Mouse (Mus musculus): Measurements from ENCODE around the gene Abcb9. TPM values are rescaled to one million over a fixed set of nuclear protein-coding genes. Genes with fewer than 3 reads are reported as not detected.

Abcb9 gene
- total RNA-seq, 2 experiments from 2014 or later, result 30.6 to 32.0 TPM

- DNase-seq (ENCODE audit: low spot score in 2 of 2), result no peak
Measured at GRCm38 (mm10) chr5:124034471-124034870, 61.1 kb downstream of the Abcb9 start.

GRCm38 (mm10) chr5:124032001-124032508, 63.5 kb downstream of the Abcb9 start, which contains the start of gene Vps37b:
TSS of gene Vps37b (minus strand) at chr5:124032270.
- peak; percentile 93 to 95 for DNase-seq (ENCODE audit: low spot score in 2 of 2)

GRCm38 (mm10) chr5:124031068-124031955, 64.3 kb downstream of the Abcb9 start:
- no peak for DNase-seq (ENCODE audit: low spot score in 2 of 2)

DNA sequence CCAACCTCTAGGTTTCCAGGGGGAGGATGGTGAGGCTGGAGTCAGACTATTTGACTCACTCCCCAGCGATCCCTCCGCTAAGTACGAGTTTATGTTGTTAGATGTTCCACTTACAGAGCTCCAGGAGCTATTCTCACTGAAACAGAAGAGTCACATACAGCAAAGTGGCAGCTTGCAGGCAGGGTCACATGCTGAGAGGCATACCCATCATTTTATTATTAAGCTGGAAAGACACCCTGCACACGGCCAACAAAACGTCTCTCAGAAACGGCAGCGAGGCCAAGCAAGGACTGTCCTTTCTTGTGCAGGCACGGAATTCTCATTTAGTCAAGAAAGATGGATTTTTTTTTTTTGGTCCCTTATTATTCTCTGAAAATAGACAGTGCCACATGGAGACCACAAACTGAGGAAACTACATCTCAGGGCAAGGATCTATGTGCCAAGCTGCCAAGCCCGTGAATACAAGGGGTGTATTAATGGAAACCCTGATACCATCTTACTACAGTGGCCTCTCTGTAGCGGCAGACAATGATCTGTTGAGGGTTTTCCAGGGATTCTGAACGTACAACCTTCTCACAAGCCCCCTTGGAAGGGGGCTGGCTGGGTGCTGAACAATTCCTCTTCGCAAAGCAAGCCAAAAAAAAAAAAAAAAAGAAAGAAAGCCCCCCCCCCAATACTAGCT, 65.1 kb downstream of the Abcb9 start:
- no peak for DNase-seq (ENCODE audit: low spot score in 2 of 2)

DNA sequence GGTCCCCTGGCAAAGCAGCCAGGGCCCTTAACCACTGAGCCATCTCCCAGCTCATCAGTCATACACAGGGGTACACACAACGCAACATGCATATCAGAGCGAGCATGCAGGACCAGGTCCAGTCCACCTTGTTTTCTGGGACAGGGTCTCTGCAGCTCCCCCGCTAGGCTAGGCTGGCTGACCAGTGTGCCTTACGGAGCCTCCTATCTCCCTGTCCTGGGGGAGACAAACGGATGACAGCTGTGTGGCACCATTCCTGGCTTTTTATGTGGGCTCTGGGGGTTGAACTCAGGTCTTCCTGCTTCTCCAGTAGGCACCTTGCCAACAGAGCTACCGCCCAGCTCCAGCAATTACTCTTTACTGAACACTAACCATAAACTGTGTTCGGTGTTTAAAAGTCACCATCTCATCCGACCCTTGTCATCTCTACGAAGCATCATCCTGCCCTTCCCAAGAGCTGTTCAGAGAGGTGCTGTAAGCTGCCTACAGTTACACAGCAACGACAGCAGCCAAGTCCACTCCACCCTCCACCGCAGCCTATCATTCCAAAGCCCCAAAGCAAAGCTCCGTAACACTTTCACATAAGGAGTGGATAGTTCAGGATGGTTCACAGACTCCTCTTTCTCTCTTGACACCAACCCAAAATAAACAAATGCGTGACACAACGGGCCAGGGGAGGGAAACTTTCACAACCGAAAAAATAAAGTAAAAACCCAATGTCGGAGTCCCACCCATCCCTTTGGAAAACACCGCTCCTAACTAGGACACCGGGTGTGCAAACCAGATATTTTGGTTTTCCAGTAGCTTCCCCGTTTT, 66.2 kb downstream of the Abcb9 start:
- no peak for DNase-seq (ENCODE audit: low spot score in 2 of 2)

- no peak for DNase-seq (ENCODE audit: low spot score in 2 of 2)
Measured at GRCm38 (mm10) chr5:124028680-124029079, 66.9 kb downstream of the Abcb9 start.

DNA sequence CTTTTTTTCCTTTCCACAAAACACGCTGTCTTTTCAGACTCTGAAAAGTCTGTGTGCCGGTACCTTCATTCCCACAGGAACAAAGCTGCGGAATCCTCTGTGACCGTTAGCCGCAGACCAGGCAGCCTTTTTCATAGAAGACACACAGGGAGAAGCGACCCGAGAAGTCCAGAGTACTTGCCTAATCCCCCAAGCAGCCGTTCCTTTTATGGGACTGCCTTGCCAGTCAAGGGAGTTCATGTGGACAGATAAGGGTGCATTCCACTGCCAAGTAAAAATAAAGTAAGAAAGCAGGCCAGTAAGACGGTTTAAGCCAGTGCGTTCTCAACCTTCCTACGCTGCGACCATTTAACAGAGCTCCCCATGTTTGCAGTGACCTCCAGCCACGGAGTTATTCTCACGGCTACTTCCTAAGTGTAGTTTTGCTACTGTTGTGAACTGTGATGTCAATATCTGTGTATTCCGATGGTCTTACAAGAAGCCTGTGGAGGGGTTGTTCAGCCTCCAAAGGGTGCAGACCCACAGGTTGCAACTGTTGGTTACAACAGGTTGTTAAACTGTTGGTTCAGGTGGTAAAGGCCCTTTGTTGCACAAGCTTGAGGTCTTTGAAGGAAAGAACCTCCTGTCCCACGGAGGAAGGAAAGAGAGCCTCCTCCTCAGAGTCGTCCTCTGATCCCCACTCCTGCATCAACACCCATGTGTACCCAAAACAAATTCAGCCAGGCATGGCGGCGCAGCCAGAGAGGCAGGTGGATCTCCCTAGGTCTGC, 67.7 kb downstream of the Abcb9 start:
- no peak for DNase-seq (ENCODE audit: low spot score in 2 of 2)

- no peak for DNase-seq (ENCODE audit: low spot score in 2 of 2)
Measured at GRCm38 (mm10) chr5:124026568-124026967, 69.0 kb downstream of the Abcb9 start.

GRCm38 (mm10) chr5:124025587-124026441, 69.8 kb downstream of the Abcb9 start:
- DNase-seq (ENCODE audit: low spot score in 2 of 2), result peak in 1 of 2 experiments; percentile 35

GRCm38 (mm10) chr5:124025146-124025545, 70.5 kb downstream of the Abcb9 start:
- no peak for DNase-seq (ENCODE audit: low spot score in 2 of 2)

DNA sequence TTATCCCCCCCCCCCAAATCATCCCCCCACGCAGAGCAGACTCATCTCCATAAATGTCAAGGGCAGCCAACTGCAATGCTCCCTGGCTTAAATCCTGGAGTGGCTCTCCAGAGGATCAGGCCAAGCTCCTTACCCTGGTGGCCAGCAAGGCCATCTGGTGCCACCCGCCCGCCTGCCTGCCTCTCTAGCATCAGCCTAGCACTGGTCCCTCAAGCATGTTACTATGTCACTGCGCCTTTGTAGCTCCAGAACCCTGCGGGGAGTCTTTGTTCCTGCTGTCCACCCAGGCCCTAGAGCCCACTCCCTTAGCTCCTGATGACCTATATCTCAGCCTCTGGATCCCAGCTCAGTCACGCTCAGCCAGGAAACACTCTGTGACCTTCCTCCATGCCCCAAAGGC, 70.9 kb downstream of the Abcb9 start:
- DNase-seq (ENCODE audit: low spot score in 2 of 2), result no peak

DNA sequence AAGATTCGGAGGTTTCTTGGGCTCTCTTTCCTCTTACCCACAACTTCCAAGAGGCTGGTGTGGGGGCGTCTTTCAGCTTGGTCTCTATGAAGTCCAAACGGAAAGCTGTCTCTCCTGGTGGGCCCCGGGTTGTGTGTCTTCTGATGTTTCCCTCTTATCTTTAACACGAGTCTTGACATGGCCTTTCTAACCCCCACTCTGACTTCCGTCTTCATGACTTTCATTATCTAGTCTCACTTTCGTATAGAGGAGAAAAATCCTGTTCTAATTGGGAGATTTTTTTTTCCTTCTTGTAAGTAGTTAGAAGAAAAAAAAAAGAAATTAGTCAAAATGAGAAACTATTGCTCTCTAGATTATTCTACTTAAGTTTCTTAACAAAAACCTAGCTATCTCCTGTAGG, 73.2 kb downstream of the Abcb9 start:
- DNase-seq (ENCODE audit: low spot score in 2 of 2), result no peak

DNA sequence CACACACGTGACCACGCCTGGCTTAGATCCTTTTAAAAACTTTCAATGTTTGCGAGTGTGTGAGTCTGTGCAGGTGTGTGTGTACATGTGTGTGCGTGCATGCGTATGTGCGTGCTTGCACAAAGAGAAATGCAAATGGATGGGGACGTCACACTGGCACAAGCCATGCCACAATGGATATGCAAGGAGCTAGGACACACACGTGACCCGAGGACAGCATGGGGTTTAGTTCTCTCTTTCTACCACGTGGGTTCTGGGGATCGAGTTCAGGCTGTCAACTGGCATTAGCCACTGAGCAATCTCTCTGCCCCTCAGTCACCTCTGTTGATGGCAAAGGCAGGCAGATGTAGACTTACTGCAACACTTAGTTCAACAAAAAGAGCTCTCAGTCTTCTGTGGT, 73.9 kb downstream of the Abcb9 start:
- no peak for DNase-seq (ENCODE audit: low spot score in 2 of 2)

GRCm38 (mm10) chr5:124021148-124021547, 74.5 kb downstream of the Abcb9 start:
- DNase-seq (ENCODE audit: low spot score in 2 of 2), result no peak

- DNase-seq (ENCODE audit: low spot score in 2 of 2), result peak; percentile 72 to 76
Measured at GRCm38 (mm10) chr5:124019348-124020216, 76.0 kb downstream of the Abcb9 start.

DNA sequence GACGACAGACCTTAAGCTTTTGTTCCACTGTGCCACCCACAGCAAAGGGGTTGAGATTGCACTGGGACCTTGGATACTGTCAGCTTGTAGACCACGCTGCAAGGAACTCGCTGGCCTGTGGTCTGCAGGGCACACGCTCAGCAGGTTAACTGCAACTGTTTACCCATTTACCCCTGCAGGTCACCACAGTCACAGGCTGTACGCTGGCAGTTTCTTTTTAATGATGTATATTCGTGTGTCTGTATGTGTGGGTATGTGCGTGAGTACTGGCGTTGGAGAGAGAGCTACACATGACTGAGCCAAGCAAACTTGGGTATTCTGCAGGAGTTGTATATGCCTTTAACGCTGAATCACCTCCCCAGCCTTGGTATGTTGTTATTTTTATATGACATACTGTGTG, 76.9 kb downstream of the Abcb9 start:
- no peak for DNase-seq (ENCODE audit: low spot score in 2 of 2)

DNA sequence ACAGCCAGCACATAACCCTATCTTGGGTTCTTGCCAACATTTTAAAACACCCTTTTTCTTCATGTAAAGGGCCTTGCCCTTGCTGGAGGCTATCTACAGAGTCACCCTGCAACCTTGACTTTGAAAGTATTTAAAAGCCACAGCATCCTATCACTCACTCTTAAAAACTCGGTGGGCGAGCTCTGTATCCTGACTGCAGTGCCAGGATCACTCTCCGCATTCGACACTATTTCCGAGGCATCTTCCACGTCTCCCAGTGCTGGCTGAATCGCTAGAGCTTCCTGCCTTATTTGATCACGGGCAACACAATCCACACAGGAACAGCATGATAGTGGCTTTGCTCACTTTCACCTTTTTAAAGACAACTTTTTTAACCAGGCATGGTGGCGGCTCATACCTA, 77.7 kb downstream of the Abcb9 start:
- DNase-seq (ENCODE audit: low spot score in 2 of 2), result no peak

DNA sequence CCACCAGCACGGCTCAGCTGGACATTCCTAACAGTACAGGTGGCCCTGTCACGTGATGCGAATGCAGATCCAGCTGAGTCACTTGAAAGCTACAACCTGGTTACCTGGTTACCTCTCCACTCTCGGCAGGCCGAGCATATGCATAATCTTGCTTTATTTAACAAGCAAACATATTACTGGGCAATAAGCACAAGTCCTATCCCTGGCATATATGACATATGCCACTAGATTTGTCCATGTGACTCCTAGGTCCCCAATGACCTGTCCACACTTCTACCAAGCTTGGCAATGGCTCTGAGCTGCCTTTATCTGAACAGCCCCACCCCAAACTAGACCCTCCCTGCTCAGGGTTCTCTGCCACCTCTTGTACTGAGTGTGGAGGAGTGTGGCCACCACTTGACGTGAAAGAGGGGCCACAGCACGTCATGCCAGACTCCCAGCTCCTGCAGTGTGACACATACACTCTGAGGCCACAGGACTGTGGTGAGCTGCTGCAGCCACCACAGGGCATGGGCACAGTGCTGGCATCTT, 79.2 kb downstream of the Abcb9 start:
- DNase-seq (ENCODE audit: low spot score in 2 of 2), result no peak
